Mouse (Mus musculus) spleen, postnatal 36 days (tissue): ENCODE measurements around the gene Cryba1.
"Not testable (repeated sequence)": the region's sequence is repeated elsewhere in the genome, so short reads cannot be mapped to it uniquely, and the experiment has no call there.

Experiments used
- DNase-seq, 2 experiments: peaks; one replicate each; pipeline ENCODE4 v3.0.0; 2022; ENCODE audit warnings: low spot score in 2 of 2, mixed read lengths in 1 of 2

Gene Cryba1

DNA sequence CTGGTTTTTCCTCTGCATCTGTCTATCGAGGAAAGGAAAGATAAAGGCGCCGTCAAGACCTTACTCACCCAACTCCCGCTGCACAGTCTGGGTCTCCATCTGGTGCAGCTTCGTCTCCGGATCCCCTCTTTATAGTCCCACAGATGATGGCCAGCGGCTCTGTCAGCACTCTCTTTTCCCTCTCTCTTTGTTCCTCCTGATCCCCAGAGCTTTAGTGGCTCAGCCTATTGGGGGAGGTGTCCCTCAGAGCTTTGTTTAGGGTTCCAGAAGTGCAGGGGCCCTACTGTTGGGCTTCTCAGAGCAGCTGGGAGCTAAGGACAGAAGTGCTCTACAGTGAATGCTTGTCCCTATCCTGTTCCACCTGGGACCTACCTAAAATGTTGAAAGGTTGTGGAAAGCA is at the start of gene Cryba1:
Cryba1 (minus strand) TSS at position 101 of the 400 bp plus-strand sequence.
- DNase-seq = no peak

DNA sequence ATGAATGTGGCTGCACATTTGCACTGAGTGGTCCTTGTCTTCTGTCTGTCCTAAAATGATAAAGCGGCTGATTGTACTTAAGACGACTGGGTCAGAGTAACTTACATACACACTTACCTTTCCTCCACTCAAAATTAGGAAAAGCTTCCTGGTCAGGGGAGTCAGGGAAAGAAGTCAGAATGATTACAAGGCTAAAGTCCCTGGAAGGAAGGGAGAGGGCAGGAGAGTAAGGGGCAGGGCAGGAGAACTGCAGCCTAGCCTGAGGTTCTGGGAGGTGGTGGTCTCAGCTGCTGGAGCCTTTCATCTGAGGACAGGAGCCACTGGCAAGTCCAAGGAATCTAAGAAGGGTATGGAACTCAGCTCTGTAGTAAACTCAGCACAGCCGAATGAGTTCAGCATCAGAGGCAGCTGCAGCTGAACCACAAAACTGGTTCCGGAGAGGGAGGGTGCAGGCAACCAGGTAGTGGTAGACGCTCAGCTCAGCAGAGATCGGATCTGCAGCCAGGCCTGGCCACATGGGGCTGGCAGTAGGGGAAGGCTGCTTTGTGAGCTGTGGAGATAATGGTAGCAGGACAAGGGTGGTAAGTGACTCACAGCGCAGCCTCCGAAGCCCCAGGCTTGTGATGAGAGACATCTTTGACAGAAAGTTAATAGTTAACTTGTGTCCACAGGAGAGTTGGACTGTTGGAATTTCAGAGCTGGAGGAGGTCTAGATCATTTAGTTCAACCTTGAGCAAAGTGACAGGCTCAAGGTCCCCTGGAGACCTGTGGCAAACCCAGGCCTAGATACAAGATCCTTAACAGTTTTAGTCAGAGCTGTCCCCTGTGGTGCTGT is 47.0 kb upstream of the Cryba1 start:
- DNase-seq = no peak

DNA sequence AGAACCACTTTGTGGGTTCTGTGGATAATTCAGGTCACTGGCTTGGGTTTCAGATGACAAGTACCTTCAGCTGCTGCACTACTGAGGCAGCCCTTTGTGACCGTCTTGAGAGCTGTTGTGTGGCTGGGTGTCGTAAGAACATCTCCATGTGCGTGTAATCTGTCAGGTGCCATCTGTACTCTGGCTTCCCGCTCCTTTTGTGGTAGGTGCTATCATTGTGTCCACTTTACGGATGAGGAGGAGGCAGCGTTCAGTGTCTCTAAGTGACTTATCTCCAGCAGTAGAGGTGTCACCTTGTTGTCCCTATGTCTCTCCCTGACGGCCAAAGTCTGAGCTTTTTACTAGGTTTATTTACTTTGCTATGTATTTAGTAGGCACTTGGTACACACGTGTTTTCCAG is 45.3 kb upstream of the Cryba1 start:
- no peak for DNase-seq

DNA sequence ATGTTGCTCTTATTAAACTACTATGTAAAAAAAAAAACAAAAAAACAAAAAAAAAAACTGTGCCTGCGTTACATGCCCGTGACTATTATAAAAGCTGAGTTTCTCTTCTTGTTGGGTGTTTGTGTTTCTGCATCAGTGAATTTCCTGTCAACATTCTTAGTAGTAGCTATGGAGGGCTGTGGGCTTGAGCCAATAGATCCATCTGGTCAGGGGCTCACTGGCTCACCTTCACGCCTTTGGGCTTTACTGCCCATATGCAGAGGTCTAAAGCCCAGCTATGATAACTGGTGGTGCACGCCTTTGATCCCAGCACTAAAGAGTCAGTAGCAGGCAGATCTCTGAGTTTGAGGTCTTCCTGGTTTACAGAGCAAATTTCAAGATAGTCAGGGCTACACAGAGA is 44.4 kb upstream of the Cryba1 start:
- DNase-seq = no peak

DNA sequence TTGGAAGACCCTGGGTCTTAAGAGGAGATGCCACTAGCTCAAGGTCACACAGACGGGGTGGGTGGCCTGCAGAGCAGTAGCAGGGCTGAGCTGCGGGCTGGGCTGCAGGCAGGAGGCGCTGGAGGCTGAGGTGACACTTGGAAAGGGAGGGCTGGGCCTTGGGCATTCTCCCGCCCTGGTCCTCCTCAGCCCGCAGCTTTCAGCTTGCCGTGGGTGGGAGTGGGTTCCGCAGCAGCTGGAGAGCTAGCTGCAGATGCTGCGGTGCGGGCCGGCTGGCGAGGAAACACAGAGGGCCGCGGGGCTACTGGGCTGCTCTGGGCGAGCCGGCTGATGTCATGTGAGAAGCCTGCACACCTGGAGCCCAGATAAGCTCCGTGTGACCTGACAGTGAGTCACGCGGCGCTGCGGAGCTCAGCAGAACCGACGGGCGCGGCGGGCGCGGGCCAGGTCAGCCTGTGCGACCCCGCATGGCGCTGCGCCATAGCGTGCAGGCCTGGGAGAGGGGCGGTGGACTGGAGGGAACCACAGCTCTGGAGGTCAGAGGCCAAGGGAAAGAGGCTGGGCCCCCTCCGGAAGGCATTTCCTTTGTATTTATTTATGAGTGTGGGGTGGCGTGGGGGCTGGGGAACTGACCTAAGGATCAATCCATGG is 41.4 kb upstream of the Cryba1 start:
- peak; percentile 32 to 43 for DNase-seq

DNA sequence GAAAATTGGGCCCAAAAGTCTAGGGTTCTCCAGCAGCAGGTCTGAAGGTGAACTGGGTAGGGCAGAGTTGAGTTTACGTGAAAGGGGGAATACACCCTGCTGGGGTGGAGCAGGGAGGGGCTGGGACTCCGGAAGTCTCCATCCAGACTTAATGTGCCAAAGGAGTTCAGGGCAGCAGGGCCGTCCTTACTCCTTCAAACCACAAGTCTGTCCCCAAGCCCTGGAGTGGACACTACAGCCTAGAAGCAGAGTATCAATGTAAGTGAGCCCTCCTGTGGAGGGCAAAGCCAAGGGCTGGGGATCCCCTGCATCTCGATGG is 40.3 kb upstream of the Cryba1 start:
- no peak for DNase-seq

DNA sequence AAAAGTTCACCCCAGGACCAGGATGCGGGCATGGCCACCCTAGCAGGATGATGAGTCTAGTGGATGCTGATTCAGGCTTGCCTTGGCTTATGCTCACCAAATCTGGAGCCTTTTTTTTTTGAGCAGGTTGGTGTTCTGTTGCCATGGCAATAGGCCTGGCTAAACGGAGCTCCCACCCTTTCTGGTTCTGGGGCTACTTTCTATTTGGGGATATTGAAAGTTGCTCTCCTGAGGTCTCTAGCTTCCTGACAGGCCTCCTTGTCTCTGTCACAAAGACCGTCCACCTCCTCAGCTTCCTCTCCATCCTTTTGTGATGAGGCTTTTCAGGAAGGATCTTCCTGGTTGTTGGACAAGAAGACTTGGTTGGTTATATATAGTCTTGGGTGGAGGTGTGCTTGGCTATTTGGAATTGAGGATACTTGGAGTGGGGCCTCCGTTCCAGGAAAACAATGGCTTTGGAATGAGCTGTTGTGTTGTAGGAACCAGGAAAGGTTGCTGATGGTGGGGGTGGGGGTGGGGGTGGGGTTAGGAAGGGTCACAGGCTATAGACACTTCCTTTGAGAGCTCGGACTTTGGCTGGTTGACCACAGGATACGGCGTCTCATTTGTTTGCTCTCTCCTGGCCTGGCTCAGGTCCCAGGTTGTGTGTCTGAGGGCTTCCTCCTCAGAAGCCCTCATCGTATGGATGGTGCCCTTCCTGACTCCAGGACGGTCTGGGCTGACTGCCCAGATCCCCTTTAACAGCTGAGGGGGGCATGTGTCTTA is 39.8 kb upstream of the Cryba1 start:
- DNase-seq = no peak

DNA sequence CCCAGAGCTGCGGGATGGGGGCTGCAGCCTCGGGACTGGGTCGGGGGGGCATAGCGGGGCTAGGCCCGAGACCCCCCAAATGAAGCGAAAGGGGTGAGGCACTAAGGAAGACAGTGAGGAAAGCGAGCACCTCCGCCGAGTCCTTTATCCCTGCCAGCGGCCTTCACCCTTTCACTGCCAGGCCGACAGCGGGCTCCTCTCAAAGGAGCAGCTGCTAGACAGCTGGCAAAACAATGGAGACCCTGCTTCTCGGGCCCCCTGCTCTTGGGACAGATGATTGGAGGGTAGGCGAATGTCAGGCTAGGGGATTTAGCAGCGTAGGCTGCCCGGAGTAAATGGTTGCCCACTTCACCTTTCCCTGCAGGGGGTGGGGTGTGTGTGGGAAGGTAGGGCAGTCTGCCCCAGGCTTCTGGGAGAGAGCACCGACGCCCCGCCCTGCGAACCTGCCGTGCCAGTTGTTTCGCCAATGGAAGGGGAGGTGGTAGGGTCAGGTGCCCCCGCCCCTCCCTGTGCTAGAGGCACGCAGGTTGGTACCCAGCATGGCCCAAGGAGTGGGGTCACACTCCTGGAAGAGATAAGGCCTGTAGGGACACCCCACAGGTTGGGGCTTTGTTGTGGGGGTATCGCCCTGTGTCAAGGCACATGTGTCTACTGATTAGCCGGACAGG is 38.7 kb upstream of the Cryba1 start:
- DNase-seq = peak; percentile 22 to 29

DNA sequence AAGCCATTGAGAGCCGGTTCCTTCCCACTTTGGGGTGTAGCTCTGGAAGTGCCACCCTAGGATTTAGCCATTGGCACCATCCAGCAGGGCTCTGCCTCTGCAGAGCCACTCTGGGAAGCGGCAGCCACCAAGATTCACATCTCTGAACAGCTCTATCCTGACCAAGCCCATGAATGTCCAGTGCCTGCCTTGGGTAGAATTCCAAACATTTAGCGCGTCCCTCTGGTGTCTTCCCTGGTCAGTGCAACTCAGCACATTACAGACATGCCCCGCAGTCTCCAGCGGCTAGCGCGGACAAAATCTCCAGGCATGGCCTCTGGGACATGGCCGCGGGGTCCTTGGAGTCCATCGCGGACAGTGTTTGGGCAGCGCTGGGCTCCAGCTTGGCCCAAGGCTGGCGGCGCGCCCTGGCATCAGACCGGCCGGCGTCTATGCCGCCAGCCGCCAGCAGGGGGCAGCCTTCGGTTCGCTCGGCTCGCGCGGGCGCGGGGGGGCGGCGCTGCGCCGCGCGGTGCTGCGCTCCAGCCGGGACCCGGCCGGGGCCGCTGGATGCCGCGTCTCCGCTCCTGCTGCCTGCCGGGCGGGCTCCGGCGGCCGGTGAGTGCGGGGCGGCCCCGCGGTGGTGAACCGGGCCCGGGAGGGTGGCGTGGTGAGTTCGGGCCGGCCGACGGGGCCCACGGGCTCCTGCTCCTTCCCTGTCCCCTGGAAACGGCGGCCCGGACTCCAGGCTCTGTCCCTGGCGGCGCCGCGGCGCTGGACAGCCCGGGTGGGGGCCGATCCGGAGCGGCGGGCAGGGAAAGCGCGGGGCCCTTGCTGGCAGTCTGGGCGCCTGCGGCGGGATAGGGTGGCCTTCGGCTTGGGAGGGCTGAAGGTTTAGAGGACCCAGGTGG is 37.9 kb upstream of the Cryba1 start, which contains the start of gene Myo18a:
Myo18a (plus strand) TSS at position 464 of the 890 bp plus-strand sequence.
- DNase-seq = peak; percentile 60 to 63

DNA sequence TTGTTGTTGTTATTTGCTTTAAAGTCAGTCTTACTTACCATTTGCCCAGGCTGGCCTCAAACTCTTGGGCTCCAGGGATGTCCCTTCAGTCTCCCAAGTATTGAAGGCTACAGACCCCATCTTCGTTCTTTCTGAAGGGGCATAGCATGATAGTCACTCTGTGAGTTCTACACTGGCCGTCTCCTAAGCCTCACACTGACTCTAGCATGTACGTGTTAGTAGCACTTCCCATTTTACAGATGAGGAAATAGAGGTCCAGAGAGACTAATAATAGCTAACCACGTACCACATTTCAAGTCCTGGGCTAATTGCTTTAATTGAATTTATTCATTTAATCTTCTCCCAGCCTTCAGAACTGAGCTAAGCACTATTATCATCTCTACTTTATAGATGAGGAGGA is 34.9 kb upstream of the Cryba1 start:
- no peak for DNase-seq

DNA sequence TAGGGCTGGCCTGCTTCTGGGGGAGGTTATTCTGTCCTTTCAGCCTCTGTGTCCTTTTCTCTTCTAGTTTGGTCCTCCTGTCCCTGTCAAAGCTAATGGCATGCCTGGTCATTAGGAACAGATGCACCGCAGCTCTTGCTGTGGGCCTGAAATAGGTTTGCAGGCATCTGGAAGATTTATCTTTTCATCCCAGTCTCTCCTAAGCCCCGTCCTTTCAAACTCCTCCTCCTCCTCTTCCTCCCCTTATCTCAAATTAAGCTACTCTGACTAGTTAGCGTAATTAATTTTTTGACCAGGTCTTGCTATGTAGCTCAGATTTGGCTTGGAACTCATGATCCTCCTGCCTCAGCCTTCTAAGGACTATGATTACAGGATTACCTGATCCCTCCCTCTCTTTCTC is 28.4 kb upstream of the Cryba1 start:
- no peak for DNase-seq

DNA sequence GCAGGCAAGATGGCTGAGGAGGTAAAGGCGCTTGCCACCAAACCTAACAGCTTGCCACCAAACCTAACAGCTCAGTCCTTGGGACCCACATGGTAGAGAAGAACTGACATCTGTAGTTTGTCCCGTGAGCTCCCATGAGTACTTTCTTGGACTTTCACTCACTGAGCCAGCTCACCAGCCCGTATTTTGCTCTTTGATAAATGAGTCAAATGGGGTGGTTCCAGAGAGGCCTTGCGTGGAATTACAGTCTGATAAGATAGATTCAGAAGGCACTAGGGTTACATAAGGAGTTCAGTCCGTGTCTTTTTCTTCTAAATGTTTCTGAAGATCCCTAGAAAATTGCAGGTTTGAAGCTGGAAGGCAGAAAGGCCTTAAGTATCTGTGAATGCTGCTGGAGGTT is 27.4 kb upstream of the Cryba1 start:
- no peak for DNase-seq

DNA sequence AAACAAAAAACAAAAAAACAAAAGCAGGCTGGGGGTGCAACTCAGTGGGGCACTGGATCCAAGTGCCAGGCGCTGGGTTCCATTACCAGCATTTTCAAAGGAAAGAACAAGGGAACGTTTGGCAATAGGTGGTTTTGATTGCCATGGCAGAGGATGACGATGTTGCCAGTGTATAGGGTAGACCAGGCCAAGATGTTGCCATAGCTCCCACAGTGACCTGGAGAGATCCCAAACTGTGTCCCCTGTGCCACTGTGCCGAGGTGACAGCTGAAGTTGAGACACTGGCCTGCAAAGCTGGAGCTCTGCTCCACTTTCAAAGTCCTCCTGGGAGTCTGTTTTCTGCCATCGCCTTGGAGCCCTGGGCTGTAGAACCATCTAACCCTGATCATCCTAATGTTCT is 23.9 kb upstream of the Cryba1 start:
- DNase-seq = no peak

DNA sequence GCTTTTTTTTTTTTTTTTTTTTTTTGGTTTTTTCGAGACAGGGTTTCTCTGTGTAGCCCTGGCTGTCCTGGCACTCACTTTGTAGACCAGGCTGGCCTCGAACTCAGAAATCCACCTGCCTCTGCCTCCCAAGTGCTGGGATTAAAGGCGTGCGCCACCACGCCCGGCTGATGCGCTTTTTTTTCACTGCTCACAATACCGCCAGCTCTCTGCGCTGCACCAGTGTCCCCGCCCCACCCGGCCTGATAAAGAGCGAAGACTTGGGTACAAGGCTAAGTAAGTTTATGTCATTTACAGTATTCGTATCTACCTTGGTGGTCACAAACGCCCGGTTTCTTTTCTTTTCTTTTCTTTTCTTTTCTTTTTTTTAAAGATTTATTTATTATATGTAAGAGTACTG is 22.0 kb upstream of the Cryba1 start:
- DNase-seq = not testable (repeated sequence)

DNA sequence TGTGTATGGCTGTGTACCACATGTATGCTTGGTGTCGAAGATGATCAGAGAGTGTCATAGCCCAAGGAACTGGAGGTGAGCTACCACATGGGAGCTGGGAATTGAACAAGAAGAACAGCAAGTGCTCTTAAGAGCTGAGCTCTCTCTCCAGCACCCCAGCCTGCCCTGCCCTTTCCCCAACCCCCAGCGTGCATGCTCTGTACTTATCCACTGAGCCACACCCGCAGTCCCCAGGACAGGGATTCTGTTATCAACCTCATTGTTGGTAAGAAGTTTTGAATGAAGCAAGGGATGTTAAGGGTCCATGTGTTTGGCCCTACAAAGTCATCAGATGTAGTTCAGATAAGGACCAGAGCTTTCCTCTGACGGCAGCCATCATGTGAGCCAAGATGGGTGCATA is 21.6 kb upstream of the Cryba1 start:
- no peak for DNase-seq

DNA sequence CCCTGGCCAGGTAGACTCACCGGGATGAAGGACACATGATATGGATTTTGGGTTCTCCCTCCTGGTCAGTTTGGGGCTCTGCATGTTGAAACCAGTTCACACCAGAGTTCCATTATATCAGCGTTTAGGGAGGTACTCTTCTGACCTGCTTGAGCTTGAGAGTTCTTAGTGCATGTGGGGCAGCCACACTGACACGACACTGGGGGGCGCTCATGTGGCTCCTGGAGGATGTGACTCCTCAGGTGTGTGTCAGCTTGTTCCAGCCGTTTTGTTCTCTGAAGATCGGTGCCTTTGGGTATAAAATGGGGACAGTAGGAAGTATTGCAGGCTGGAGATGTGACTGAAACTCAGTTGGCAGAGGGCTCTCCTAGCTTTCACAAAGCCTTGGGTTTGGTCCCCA is 18.9 kb upstream of the Cryba1 start:
- DNase-seq = peak in 1 of 2 experiments; percentile 18

DNA sequence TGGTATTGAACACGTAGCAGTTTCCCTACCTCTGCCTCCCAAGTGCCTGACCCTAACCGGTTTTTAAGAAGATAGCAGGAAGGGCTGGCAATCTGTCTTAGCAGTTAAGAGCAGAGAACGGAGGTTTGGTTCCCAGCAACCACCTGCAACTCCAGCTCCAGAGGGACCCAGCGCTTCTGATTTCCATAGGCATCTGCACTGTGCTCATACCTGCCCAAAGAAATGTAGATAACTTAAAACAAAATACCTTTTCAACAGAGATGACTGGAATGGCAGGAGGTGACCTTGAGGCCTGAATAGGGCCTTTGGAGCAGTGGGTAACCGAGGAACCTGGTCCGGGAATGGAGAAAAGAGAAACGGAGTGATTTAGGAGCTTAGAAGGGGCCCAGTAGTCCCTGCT is 13.5 kb upstream of the Cryba1 start:
- DNase-seq = no peak

DNA sequence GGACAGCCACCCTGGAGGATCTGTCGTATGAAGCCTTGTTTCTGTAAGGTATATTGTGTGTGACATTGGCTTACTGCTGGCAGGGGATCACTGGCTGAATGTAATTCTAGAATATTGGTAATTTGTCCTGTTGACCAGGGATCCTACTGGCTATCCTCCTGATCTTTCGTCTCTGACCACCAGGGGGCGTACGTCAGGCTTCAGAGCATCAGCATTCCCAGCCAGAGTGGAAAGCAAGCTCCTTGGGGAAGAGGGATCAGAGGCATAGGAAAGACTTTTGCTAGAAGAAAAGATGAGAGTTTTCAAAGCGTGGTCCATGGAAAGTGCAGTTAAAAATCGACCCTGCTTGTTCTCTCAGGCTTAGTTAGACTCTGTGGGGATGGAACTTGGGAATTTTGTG is 12.2 kb upstream of the Cryba1 start:
- peak; percentile 31 to 58 for DNase-seq

DNA sequence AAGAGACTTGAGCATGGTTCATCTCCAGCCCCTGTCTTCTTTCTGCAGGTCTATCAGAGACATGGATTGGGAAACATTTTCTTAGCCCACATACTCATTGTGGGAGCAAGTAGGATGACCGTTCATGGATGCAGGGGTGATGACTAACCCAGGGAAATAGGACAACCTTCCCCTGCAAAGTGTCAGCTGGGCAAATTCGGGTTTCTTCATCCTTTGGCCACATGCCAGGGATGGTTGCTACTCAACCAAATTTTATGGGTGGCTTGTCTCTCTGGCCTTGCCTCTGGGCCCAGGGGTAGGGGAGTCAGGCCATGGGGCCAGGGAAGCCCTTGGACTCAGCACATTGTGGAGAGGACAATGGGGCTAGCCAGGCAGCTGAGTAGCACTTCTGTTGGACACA is 3.5 kb upstream of the Cryba1 start:
- DNase-seq = no peak

DNA sequence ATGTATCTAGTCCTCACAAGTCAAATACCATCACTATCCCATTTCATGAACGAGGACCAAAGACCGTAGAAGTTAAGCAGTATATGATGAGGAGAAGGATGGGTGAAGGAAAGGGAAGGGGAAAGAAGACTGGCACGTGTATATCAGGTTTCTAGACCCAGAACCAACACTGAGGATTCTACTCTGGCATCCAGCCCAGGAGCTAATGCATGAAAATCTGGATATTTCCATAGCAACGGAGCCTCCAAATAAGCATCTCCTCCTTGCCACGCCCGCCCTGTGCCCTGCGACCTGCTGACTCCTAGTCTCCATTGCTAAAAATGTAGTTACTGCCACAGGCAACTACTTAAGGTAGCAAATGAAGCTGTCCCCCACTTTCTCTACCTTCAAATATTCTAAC is 317 bp downstream of the Cryba1 start:
- DNase-seq = no peak

DNA sequence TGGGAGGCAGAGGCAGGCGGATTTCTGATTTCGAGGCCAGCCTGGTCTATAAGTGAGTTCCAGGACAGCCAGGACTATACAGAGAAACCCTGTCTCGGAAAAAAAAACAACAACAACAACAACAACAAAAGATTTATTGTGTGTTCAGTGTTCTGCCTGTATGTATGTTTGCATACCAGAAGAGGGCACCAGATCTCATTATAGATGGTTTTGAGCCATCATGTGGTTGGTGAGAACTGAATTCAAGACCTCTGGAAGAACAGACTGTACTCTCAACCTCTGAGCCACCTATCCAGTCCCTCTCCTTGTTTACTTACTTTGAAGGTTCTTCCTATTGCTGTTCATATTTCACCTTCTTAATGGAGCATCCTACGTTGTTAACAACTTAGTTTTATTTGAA is 3.7 kb downstream of the Cryba1 start:
- DNase-seq = no peak
